Mouse (Mus musculus) gastrocnemius, postnatal 14 days (tissue): ENCODE measurements around the gene Adipor2. TPM values are rescaled to one million over a fixed set of nuclear protein-coding genes. Genes with fewer than 3 reads are reported as not detected.
"Not testable (repeated sequence)": the region's sequence is repeated elsewhere in the genome, so short reads cannot be mapped to it uniquely, and the experiment has no call there.

Source experiments
- DNase-seq: peaks from one replicate; pipeline ENCODE4 v3.0.0; 2021; ENCODE audit warnings: mixed read lengths
- intact Hi-C: fragments of 180-260 bp; cut with DNase I; formaldehyde crosslinking; loops from one replicate; pipeline ENCODE4 v1.15.1; 2025; ENCODE audit warnings: low total_unique reads
- total RNA-seq, 2 experiments: library from RNA; stranded (reverse); gene quantifications; 2 replicates each; pipeline ENCODE4 v1.2.3; 2021

The Adipor2 gene
- total RNA-seq, 2 experiments from 2014 or later = 53.0 to 60.4 TPM

DNA sequence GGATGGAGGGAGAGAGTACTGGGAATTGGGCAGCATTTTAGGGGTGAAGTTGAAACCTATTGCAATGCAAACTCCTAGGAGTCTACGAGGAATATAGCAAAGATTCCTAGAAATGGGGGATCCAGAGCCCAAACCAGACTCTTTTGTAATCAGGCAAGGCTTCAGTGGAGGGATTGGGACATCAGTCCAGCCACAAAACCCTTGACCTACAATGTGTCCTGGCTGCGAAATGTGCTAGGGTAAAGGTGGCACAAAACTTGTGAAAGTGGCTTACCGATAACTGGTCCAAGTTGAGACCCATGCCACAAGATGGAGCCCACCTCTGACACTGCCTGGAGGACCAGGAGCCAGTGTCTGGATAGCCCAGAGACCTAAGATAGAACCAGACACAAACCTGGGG lies 18.1 kb downstream of the Adipor2 start:
- intact Hi-C loops = no loop called here

DNA sequence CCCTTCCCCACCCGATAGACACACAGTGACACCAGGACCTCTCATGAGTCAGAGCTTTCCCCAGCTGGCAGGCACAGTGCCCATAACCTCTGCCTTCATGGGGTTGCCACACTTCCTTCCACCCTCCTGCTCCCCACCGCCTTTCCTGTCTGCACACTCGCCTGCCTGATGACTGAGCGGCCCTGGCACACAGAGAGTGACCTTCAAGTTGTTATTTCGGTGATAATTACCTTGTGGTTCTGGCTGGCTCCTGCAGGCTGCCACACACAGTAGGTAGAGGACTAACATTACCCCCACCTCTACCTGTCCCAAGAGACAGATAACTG lies 21.2 kb downstream of the Adipor2 start:
- peak; percentile 67 for DNase-seq
- intact Hi-C loops = no loop called here

More for the DNA sequence above, 18.1 kb downstream of the Adipor2 start:
- no peak for DNase-seq

- intact Hi-C loops = no loop called here
- DNase-seq = no peak
These were observed 21.8 kb downstream of the Adipor2 start for GRCm38 (mm10) chr6:119395421-119396308.

DNA sequence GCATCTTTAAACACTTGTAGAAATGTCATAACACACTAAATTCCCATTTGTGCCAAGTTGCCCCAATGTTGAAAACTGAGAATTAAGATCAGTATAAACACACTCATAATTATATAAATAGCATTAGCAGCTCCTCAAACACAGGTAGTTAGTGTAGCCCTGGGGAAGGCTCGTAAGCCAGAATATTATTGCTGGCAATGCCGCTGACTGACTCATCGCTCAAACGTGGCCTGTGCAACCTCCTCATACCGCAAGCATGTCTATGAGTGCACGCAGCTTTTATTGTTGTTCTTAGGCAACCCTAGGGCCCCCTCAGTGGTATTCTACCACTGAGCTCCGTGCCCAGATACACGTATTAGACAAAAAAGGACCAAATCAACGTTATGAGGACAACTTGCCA lies 24.7 kb downstream of the Adipor2 start:
- DNase-seq = no peak
- intact Hi-C loops = no loop called here

GRCm38 (mm10) chr6:119390728-119391127 lies 26.8 kb downstream of the Adipor2 start:
- no peak for DNase-seq
- intact Hi-C loops = no loop called here

- intact Hi-C loops = no loop called here
- no peak for DNase-seq
These were observed 28.4 kb downstream of the Adipor2 start for GRCm38 (mm10) chr6:119389089-119389488.

GRCm38 (mm10) chr6:119388650-119389012 lies 28.9 kb downstream of the Adipor2 start:
- peak; percentile 95 for DNase-seq
- intact Hi-C loops = no loop called here

- peak; percentile 23 for DNase-seq
- intact Hi-C loops = no loop called here
These were observed 29.5 kb downstream of the Adipor2 start for GRCm38 (mm10) chr6:119387801-119388649.

GRCm38 (mm10) chr6:119386821-119387220 lies 30.7 kb downstream of the Adipor2 start:
- intact Hi-C loops = no loop called here
- DNase-seq = no peak

DNA sequence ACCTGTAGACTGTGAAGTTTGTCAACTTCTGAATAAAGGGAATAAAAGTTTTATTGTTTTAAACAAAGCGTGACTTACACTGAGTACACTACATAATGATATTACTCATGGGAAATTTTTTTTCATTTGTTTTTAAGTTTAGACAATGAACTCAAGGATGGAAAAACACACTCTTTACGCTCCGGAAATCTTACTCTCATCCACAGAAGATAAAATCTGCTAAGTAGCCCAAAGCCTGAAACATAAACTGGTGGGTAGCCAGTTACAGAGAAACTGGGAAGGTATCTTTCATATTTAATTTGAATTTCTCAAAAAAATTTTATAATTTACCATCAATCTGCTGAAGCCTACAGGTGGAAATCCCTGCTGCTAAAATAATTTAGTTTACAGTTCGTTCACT lies 31.1 kb downstream of the Adipor2 start:
- no peak for DNase-seq
- intact Hi-C loops = no loop called here

GRCm38 (mm10) chr6:119385668-119386067 lies 31.8 kb downstream of the Adipor2 start:
- no peak for DNase-seq
- intact Hi-C loops = no loop called here

GRCm38 (mm10) chr6:119378631-119379030 lies 38.9 kb downstream of the Adipor2 start:
- no peak for DNase-seq
- intact Hi-C loops = no loop called here

DNA sequence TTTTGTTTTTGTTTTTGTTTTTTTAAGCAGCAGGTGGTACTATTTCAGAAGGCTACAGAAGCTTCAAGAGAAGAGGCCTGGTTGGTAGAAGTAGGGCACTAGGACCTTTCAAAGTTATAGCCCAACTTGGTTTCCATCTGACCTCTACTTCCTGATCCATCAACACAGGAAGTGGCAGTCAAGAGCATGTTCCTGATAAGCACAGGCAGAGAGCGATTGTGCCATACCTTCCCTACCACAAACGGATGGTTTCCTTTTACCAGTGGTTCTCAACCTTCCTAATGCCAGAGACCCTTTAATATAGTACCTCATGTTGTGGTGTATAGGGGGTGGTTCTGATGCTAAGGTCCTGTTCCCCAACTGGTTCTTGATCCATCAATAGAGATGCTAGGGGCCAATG lies 39.9 kb downstream of the Adipor2 start:
- intact Hi-C loops = no loop called here
- DNase-seq = no peak

DNA sequence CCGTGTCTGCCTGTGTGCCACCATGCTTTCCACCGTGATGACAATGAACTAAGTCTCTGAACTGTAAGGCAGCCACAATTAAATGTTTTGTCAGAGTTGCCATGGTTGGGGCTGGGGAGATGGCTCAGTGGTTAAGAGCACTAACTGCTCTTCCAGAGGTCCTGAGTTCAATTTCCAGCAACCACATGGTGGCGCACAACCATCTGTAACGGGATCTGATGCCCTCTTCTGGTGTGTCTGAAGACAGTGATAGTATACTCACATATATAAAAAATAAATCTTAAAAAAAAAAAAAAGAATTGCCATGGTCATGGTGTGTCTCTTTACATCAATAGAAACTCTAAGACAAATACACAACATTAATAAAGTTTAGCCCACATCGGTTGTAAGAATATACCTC lies 42.5 kb downstream of the Adipor2 start:
- intact Hi-C loops = no loop called here
- DNase-seq = no peak

- no peak for DNase-seq
- intact Hi-C loops = no loop called here
These were observed 44.4 kb downstream of the Adipor2 start for GRCm38 (mm10) chr6:119373000-119373705.

DNA sequence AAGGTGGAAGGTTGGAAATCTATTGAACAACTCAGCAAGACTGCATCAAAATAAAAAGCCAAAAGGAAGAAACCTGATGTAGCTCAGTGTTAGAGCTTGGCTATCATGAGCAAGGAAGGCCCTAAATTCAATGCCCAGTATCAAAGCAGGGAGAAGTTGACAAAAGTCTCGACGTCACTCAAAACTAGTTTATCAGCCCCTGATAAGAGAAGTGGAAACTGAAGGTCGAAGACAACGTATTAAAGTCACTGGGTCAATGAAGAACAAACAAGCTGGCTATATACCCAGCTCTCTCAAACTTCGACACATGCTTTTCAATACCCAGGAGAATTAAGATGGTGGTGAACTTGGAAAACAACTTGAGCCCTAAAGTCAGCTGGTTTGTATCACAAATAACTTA lies 45.3 kb downstream of the Adipor2 start:
- intact Hi-C loops = no loop called here
- no peak for DNase-seq

- DNase-seq = no peak
- intact Hi-C loops = no loop called here
These were observed 45.9 kb downstream of the Adipor2 start for GRCm38 (mm10) chr6:119371624-119372023.

DNA sequence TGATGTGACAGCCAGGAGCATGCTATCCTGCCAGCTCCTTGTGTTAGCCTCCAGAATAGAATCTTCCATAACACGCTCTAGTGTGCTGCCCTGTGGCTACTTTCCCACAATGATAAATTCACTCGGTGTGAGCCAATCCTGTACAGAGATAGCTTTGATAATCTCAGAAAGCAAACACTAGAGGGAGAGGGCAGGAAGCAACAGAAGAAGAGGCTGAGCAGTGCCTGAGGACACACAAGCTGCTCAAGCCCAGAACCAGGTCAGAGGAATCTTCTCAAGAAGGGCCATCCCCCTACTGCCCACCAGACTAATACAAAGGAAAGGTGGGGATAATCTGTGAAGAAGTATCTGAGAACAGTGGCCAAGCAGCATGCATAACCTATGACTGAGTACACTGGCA lies 50.1 kb downstream of the Adipor2 start:
- intact Hi-C loops = no loop called here
- no peak for DNase-seq

DNA sequence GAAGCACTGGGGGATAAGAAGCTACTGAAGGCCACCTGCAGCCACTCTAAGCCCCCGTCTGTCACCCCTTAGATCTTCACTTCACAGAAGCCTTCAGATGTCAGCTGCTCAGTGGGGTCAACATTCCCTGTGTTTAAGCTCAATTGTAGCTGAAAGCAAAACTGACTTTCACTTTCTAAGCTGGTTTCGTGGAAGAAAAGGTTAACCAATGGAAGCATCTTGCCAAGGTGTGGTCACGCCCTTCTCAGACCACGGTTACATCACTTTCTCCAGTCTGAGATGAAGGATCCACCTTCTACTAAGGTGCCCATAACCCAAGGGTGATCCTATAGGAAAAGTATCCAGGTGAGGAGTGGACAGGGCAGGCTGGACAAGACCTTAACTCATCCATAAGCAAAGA lies 50.7 kb downstream of the Adipor2 start:
- intact Hi-C loops, DNase-seq: not testable (repeated sequence)

DNA sequence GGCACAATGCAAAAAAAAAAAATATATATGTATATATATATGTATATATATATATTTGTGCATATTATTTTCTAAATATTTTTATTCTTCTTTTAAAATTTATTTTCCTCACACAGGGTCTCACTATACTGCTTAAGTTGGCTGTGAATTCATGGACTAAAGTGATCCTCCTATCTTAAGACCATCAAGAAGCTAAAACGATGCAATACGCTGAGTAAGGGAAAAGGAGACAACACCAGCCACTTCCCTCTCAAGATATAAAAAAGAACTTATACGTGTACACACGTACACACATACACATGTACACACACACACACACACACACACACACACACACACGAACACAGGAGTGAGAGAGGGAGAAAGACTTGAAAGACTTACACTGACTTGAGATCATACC lies 53.9 kb downstream of the Adipor2 start:
- intact Hi-C loops = no loop called here
- DNase-seq = no peak
